8 mouse cellular contexts compared by ENCODE assay signal in genomic region chr11:117824060-117824969, GRCm38 (mm10). TPM values are rescaled to one million over a fixed set of nuclear protein-coding genes. Genes with fewer than 3 reads are reported as not detected.
DNase-seq lines count a peak whose midpoint lies in the region; ATAC-seq lines count a peak whose summit lies in the region.

No protein-coding gene starts in this region.

- peaks cover 22% of the 10 kb centered on the region; the same call in 1 of the 2 replicates for H3K36me3 ChIP-seq in embryonic facial prominence, embryonic 15.5 days
- H3K36me3 ChIP-seq in kidney, embryonic 15.5 days = peaks cover 42% of the 10 kb centered on the region

- no peaks in the 10 kb centered on the region for H3K27me3 ChIP-seq in embryonic facial prominence, embryonic 15.5 days
- no peaks in the 10 kb centered on the region for H3K27me3 ChIP-seq in kidney, embryonic 15.5 days

- peak overlapping the region; percentile 92 for H3K4me2 ChIP-seq in embryonic facial prominence, embryonic 15.5 days (replicated peaks)
- peak overlapping the region; percentile 94 for H3K4me2 ChIP-seq in kidney, embryonic 15.5 days

- no peaks in the 10 kb centered on the region for H3K9me3 ChIP-seq in embryonic facial prominence, embryonic 15.5 days (replicated peaks)
- no peaks in the 10 kb centered on the region for H3K9me3 ChIP-seq in kidney, embryonic 15.5 days (replicated peaks)

- H3K27ac ChIP-seq in embryonic facial prominence, embryonic 15.5 days (replicated peaks) = peak overlapping the region; percentile 95
- peak overlapping the region; percentile 93 for H3K27ac ChIP-seq in kidney, embryonic 15.5 days

- peaks cover 76% of the 10 kb centered on the region for H3K4me1 ChIP-seq in embryonic facial prominence, embryonic 15.5 days
- H3K4me1 ChIP-seq in kidney, embryonic 15.5 days = peaks cover 73% of the 10 kb centered on the region

- H3K4me3 ChIP-seq in embryonic facial prominence, embryonic 15.5 days (replicated peaks) = peak overlapping the region; percentile 60
- peak overlapping the region; percentile 69 for H3K4me3 ChIP-seq in kidney, embryonic 15.5 days (replicated peaks)

- H3K9ac ChIP-seq in embryonic facial prominence, embryonic 15.5 days = peak overlapping the region; percentile 43; the same call in 1 of the 2 replicates
- H3K9ac ChIP-seq in kidney, embryonic 15.5 days = peak overlapping the region; percentile 81

- peak; percentile 87 for DNase-seq in 416B (ENCODE audit: low read depth)
- peak; percentile 60 to 67 for DNase-seq in adrenal gland, postnatal 4 days (ENCODE audit: low spot score in 2 of 2)
- peak; percentile 79 to 84 for DNase-seq in heart, adult 9 months (ENCODE audit: low spot score in 2 of 2)
- peak; percentile 86 for DNase-seq in liver
- peak; percentile 71 to 80 for DNase-seq in spleen, postnatal 36 days (ENCODE audit: low spot score in 2 of 2)

- peak; percentile 41; the same call in 1 of the 2 replicates for ATAC-seq in embryonic facial prominence, embryonic 15.5 days (ENCODE audit: insufficient number of reproducible peaks, low FRiP score, low TSS enrichment, low read depth)
- ATAC-seq in kidney, embryonic 15.5 days (replicated peaks; ENCODE audit: low FRiP score) = peak; percentile 82
- ATAC-seq in monocyte, adult 5-6 weeks (replicated peaks; ENCODE audit: insufficient number of reproducible peaks, low FRiP score, low TSS enrichment, poor library complexity, severe bottlenecking) = peak; percentile 68

- 13% methylated on average over 23 of the region's 23 CpGs for WGBS in embryonic facial prominence, embryonic 15.5 days
- 17% methylated on average over 23 of the region's 23 CpGs for WGBS in kidney, embryonic 15.5 days

RNA-seq across cellular contexts. Expression of gene Afmid, which starts 1.4 kb away (rescaled TPM):
- total RNA-seq in adrenal gland, postnatal 4 days (2021) = 10 to 100 TPM; 18.1 to 21.7 TPM
- 5.3 and 5.8 TPM in 2 replicates for polyA plus RNA-seq in embryonic facial prominence, embryonic 15.5 days (2015; fragmentation: Nextera tagmentation; extraction: Ambion mirVana)
- 3.9 and 6.7 TPM in 2 replicates for polyA plus RNA-seq in kidney, embryonic 15.5 days (2015; fragmentation: Nextera tagmentation; extraction: Ambion mirVana)
- total RNA-seq in monocyte, adult 5-6 weeks (2017) = 6.3 to 21.1 TPM (median 12.4 TPM) in 3 replicates

RNA-seq across cellular contexts. Expression of gene Tk1, which starts 1.6 kb away (rescaled TPM):
- 10 to 100 TPM; 78.3 to 82.1 TPM for total RNA-seq in adrenal gland, postnatal 4 days (2021)
- polyA plus RNA-seq in embryonic facial prominence, embryonic 15.5 days (2015; fragmentation: Nextera tagmentation; extraction: Ambion mirVana) = 115 and 124 TPM in 2 replicates
- polyA plus RNA-seq in kidney, embryonic 15.5 days (2015; fragmentation: Nextera tagmentation; extraction: Ambion mirVana) = 127 and 128 TPM in 2 replicates
- total RNA-seq in monocyte, adult 5-6 weeks (2017) = 2.4 to 5.5 TPM (median 3.0 TPM) in 3 replicates

RNA-seq across cellular contexts. Expression of gene Gm20708, which starts 14.8 kb away (rescaled TPM):
- total RNA-seq in adrenal gland, postnatal 4 days (2021) = 1 to 10 TPM; 2.1 to 3.0 TPM
- polyA plus RNA-seq in embryonic facial prominence, embryonic 15.5 days (2015; fragmentation: Nextera tagmentation; extraction: Ambion mirVana) = 0.60 and 0.76 TPM in 2 replicates
- 0.54 and 0.91 TPM in 2 replicates for polyA plus RNA-seq in kidney, embryonic 15.5 days (2015; fragmentation: Nextera tagmentation; extraction: Ambion mirVana)
- total RNA-seq in monocyte, adult 5-6 weeks (2017) = 3.7 to 10.5 TPM (median 5.6 TPM) in 3 replicates

RNA-seq across cellular contexts. Expression of gene Syngr2, which starts 14.8 kb away (rescaled TPM):
- total RNA-seq in adrenal gland, postnatal 4 days (2021) = 10 to 100 TPM; 81.3 to 86.8 TPM
- polyA plus RNA-seq in embryonic facial prominence, embryonic 15.5 days (2015; fragmentation: Nextera tagmentation; extraction: Ambion mirVana) = 76.1 and 79.6 TPM in 2 replicates
- polyA plus RNA-seq in kidney, embryonic 15.5 days (2015; fragmentation: Nextera tagmentation; extraction: Ambion mirVana) = 78.0 and 80.5 TPM in 2 replicates
- total RNA-seq in monocyte, adult 5-6 weeks (2017) = 134 to 139 TPM (median 137 TPM) in 3 replicates

RNA-seq across cellular contexts. Expression of gene Birc5, which starts 24.7 kb away (rescaled TPM):
- total RNA-seq in adrenal gland, postnatal 4 days (2021) = 10 to 100 TPM; 43.4 to 43.8 TPM
- polyA plus RNA-seq in embryonic facial prominence, embryonic 15.5 days (2015; fragmentation: Nextera tagmentation; extraction: Ambion mirVana) = 225 and 239 TPM in 2 replicates
- polyA plus RNA-seq in kidney, embryonic 15.5 days (2015; fragmentation: Nextera tagmentation; extraction: Ambion mirVana) = 310 and 329 TPM in 2 replicates
- 2.5 to 3.4 TPM (median 2.7 TPM) in 3 replicates for total RNA-seq in monocyte, adult 5-6 weeks (2017)

Comparison
In these comparisons a context has a peak if more than half of its experiments do, and no peak if none do; other contexts are left out.
1. Peak in every context shown above with its lines: DNase-seq, ATAC-seq, H3K4me3 ChIP-seq and H3K27ac ChIP-seq.
2. RNA of gene Tk1, which starts 1.6 kb away (total RNA-seq): 78.3 to 82.1 TPM in adrenal gland, postnatal 4 days; 2.4 to 5.5 TPM in monocyte, adult 5-6 weeks; every median in the first group is over 10 times any median in the second.